Mouse (Mus musculus): ENCODE measurements at regions not wholly inside any gene's neighbourhood (a gene's known extent, or its start where the extent isn't known, plus 50 kb on each side); places are given as distances from the start of the nearest gene placed in this dataset.

GRCm38 (mm10) chr13:60111465-60111864 is 65.7 kb downstream of the Gas1 start:
- TF ChIP-seq CTCF (IDR thresholded peaks at IDR 0.05) (no peak), EP300 (IDR thresholded peaks at IDR 0.05) (no peak)
